Mouse (Mus musculus) embryonic facial prominence, embryonic 10.5 days (tissue): ENCODE data around the gene Olfr1221. TPM values are rescaled to one million over a fixed set of nuclear protein-coding genes. Genes with fewer than 3 reads are reported as not detected.

Experiments used
- polyA plus RNA-seq: library from polyadenylated mRNA; unstranded; fragments of >200 nt; fragmentation: Nextera tagmentation; extraction: Ambion mirVana; gene quantifications from 2 replicates; pipeline ENCODE4 v1.2.1, GENCODE M21; 2016

Olfr1221 gene
- polyA plus RNA-seq, 1 experiment from 2014 or later = not detected

Other genes with a start within 250 kb of the Olfr1221 start
- not detected in 2 replicates for gene Olfr1208, start 215.0 kb downstream of the Olfr1221 start, polyA plus RNA-seq
- gene Olfr1209, start 202.1 kb downstream of the Olfr1221 start, polyA plus RNA-seq = not detected in 2 replicates
- not detected in 2 replicates for gene Olfr1211, start 179.2 kb downstream of the Olfr1221 start, polyA plus RNA-seq
- gene Olfr1212, start 163.3 kb downstream of the Olfr1221 start, polyA plus RNA-seq = not detected in 2 replicates
- not detected in 2 replicates for gene Gm13762, start 137.0 kb downstream of the Olfr1221 start, polyA plus RNA-seq
- not detected in 2 replicates for gene Olfr1214, start 124.6 kb downstream of the Olfr1221 start, polyA plus RNA-seq
- gene Olfr1215, start 110.3 kb downstream of the Olfr1221 start, polyA plus RNA-seq = not detected in 2 replicates
- not detected in 2 replicates for gene Olfr1216, start 98.9 kb downstream of the Olfr1221 start, polyA plus RNA-seq
- not detected in 2 replicates for gene Olfr1217, start 85.2 kb downstream of the Olfr1221 start, polyA plus RNA-seq
- not detected in 2 replicates for gene Olfr1218, start 56.1 kb downstream of the Olfr1221 start, polyA plus RNA-seq
- not detected in 2 replicates for gene Olfr1219, start 33.8 kb downstream of the Olfr1221 start, polyA plus RNA-seq
- not detected in 2 replicates for gene Olfr1220, start 10.4 kb downstream of the Olfr1221 start, polyA plus RNA-seq
- not detected in 2 replicates for gene Olfr1222, start 15.8 kb upstream of the Olfr1221 start, polyA plus RNA-seq
- gene Olfr1223, start 34.3 kb upstream of the Olfr1221 start, polyA plus RNA-seq = not detected in 2 replicates
- gene Olfr1224-ps1, start 46.8 kb upstream of the Olfr1221 start, polyA plus RNA-seq = not detected in 2 replicates
- not detected in 2 replicates for gene Olfr1225, start 57.4 kb upstream of the Olfr1221 start, polyA plus RNA-seq
- not detected in 2 replicates for gene Olfr1226, start 82.8 kb upstream of the Olfr1221 start, polyA plus RNA-seq
- gene Olfr1228, start 136.8 kb upstream of the Olfr1221 start, polyA plus RNA-seq = not detected in 2 replicates
- gene Olfr1229, start 170.7 kb upstream of the Olfr1221 start, polyA plus RNA-seq = not detected in 2 replicates
- gene Olfr1230, start 180.0 kb upstream of the Olfr1221 start, polyA plus RNA-seq = not detected in 2 replicates
- not detected in 2 replicates for gene Olfr1231, start 189.8 kb upstream of the Olfr1221 start, polyA plus RNA-seq
- gene Olfr1232, start 212.4 kb upstream of the Olfr1221 start, polyA plus RNA-seq = not detected in 2 replicates
- not detected in 2 replicates for gene Olfr1233, start 225.1 kb upstream of the Olfr1221 start, polyA plus RNA-seq
- not detected in 2 replicates for gene Olfr1234, start 247.6 kb upstream of the Olfr1221 start, polyA plus RNA-seq